Mouse (Mus musculus) neural tube, embryonic 10.5 days (tissue): ENCODE measurements around the gene Rasgrf1.
A peak's percentile ranks its signal among the peaks of the same experiment; 100 is the strongest.

Source experiments
- DNase-seq: peaks from one replicate; pipeline ENCODE4 v3.0.0-alpha.2; 2017; ENCODE audit warnings: low spot score; ENCODE audit errors: extremely low spot score

The Rasgrf1 gene

GRCm38 (mm10) chr9:89906645-89907044 lies 3.1 kb upstream of the Rasgrf1 start:
- DNase-seq = no peak

- peak; percentile 20 for DNase-seq
Measured at GRCm38 (mm10) chr9:89907941-89908340, 1.8 kb upstream of the Rasgrf1 start.

- peak; percentile 59 for DNase-seq
Measured at GRCm38 (mm10) chr9:89908601-89909000, 1.1 kb upstream of the Rasgrf1 start.

- peak; percentile 44 for DNase-seq
Measured at GRCm38 (mm10) chr9:89910011-89910400, 298 bp downstream of the Rasgrf1 start.

GRCm38 (mm10) chr9:89910741-89911444 lies 1.2 kb downstream of the Rasgrf1 start:
- peak; percentile 56 for DNase-seq

GRCm38 (mm10) chr9:89911891-89912549 lies 2.3 kb downstream of the Rasgrf1 start:
- no peak for DNase-seq

GRCm38 (mm10) chr9:89913135-89913534 lies 3.4 kb downstream of the Rasgrf1 start:
- no peak for DNase-seq

- DNase-seq = no peak
Measured at GRCm38 (mm10) chr9:89916471-89916870, 6.8 kb downstream of the Rasgrf1 start.

- no peak for DNase-seq
Measured at GRCm38 (mm10) chr9:89917431-89917830, 7.7 kb downstream of the Rasgrf1 start.

GRCm38 (mm10) chr9:89918832-89919231 lies 9.1 kb downstream of the Rasgrf1 start:
- DNase-seq = no peak

GRCm38 (mm10) chr9:89921121-89921520 lies 11.4 kb downstream of the Rasgrf1 start:
- no peak for DNase-seq

- no peak for DNase-seq
Measured at GRCm38 (mm10) chr9:89922666-89923065, 13.0 kb downstream of the Rasgrf1 start.

- DNase-seq = no peak
Measured at GRCm38 (mm10) chr9:89924836-89925235, 15.1 kb downstream of the Rasgrf1 start.

- no peak for DNase-seq
Measured at GRCm38 (mm10) chr9:89928497-89928896, 18.8 kb downstream of the Rasgrf1 start.

- DNase-seq = no peak
Measured at GRCm38 (mm10) chr9:89940428-89940827, 30.7 kb downstream of the Rasgrf1 start.

GRCm38 (mm10) chr9:89946830-89947229 lies 37.1 kb downstream of the Rasgrf1 start:
- peak; percentile 6 for DNase-seq

- no peak for DNase-seq
Measured at GRCm38 (mm10) chr9:89948602-89949001, 38.9 kb downstream of the Rasgrf1 start.

- peak; percentile 2 for DNase-seq
Measured at GRCm38 (mm10) chr9:89953596-89954215, 44.0 kb downstream of the Rasgrf1 start.

GRCm38 (mm10) chr9:89954860-89955479 lies 45.3 kb downstream of the Rasgrf1 start:
- peak; percentile 7 for DNase-seq

GRCm38 (mm10) chr9:89958959-89959358 lies 49.3 kb downstream of the Rasgrf1 start:
- no peak for DNase-seq

- no peak for DNase-seq
Measured at GRCm38 (mm10) chr9:89964091-89964490, 54.4 kb downstream of the Rasgrf1 start.

GRCm38 (mm10) chr9:89967716-89968115 lies 58.0 kb downstream of the Rasgrf1 start:
- DNase-seq = no peak
